Mouse (Mus musculus) cortical plate, adult 2 months (tissue): ENCODE measurements around the gene Hexb.

Experiments
- CTCF ChIP-seq: fragments of 200-500 bp; IDR thresholded peaks from 2 replicates; pipeline ENCODE4 v1.5.1; 2011; ENCODE audit warnings: mild to moderate bottlenecking, control low read depth, low read length; ENCODE audit not compliant: insufficient read depth; ENCODE audit errors: extremely low read depth
- POLR2A ChIP-seq: fragments of 200-500 bp; IDR thresholded peaks from 2 replicates; pipeline ENCODE4 v1.6.1; 2011; ENCODE audit warnings: mild to moderate bottlenecking, low read length, control low read depth; ENCODE audit not compliant: insufficient read depth; ENCODE audit errors: extremely low read depth

DNA sequence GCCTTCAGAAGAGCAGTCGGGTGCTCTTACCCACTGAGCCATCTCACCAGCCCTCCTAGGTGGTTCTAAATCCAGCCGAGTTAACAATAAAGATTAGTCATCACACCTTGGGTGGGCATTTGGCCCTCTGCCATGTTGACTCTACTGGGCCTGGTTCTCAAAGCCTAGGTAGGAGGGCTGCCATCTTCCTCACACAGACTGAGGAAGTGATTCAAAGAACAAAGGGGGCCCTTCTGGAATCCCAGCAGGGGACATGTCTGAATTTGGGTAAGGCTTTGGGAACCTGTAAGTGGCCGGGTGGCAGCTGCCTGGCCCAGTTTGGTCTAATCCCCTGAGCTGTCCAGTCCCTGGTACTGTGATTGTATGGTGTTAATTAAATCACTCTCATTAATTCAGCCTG lies 39.5 kb upstream of the Hexb start:
- TF ChIP-seq POLR2A (no peak), CTCF (no peak)
